Mouse (Mus musculus) heart, embryonic 10.5 days (tissue): ENCODE measurements at regions not wholly inside any gene's neighbourhood (a gene's known extent, or its start where the extent isn't known, plus 50 kb on each side); places are given as distances from the start of the nearest gene placed in this dataset.

Experiments used
- DNase-seq: peaks from one replicate; pipeline ENCODE4 v3.0.0-alpha.2; 2017; ENCODE audit warnings: low spot score
- H3K27ac ChIP-seq: fragments of 300-500 bp; sonication (generic); 2 replicates; pipeline ENCODE4 v1.5.1; 2016; ENCODE audit warnings: mild to moderate bottlenecking
- H3K27me3 ChIP-seq: fragments of 300-500 bp; sonication (generic); 2 replicates; pipeline ENCODE4 v1.6.1; 2016; ENCODE audit warnings: mild to moderate bottlenecking; ENCODE audit not compliant: poor library complexity, insufficient read depth, severe bottlenecking
- H3K36me3 ChIP-seq: fragments of 300-500 bp; sonication (generic); 2 replicates; pipeline ENCODE4 v1.6.1; 2016; ENCODE audit warnings: mild to moderate bottlenecking, moderate library complexity
- H3K4me1 ChIP-seq: fragments of 300-500 bp; sonication (generic); 2 replicates; pipeline ENCODE4 v1.6.1; 2016; ENCODE audit warnings: mild to moderate bottlenecking
- H3K4me3 ChIP-seq: fragments of 300-500 bp; sonication (generic); 2 replicates; pipeline ENCODE4 v1.5.1; 2016; ENCODE audit warnings: mild to moderate bottlenecking, moderate library complexity
- H3K9me3 ChIP-seq: fragments of 300-500 bp; sonication (generic); 2 replicates; pipeline ENCODE4 v1.6.1; 2016; ENCODE audit warnings: mild to moderate bottlenecking, moderate library complexity
- WGBS: fragments of 180-500 bp; shearing (Covaris S2); methylation state at CpG from one replicate; pipeline ENCODE4 v1.1.7; 2016; 5-methylcytosine and 5-hydroxymethylcytosine counted together

DNA sequence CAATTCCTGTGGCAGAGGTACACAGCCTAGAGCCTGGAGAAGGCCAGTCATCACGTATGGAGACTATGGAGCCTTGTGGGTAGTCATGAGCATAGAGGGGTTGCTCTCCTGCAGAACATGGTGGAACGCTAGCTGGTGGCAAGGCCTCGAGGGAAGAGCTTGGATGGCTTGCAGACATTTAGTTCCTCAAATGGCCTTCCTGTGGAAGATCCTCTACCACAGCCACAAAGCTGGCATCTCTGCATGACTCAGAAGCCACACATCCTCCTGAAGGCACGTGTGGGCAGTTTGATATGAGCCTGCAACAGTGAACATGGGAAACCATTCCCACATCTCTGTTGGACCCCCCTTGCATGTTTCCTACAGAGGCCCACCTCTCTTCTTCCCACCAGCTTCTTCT lies 547.9 kb upstream of the Lrrc6 start:
- H3K36me3 ChIP-seq = no peaks in the 10 kb centered on the region
- H3K27me3 ChIP-seq = no peaks in the 10 kb centered on the region
- H3K27ac ChIP-seq = no peak overlapping the region
- no peak for DNase-seq
- no peaks in the 10 kb centered on the region for H3K4me1 ChIP-seq
- WGBS = 76% methylated on average over 4 of the region's 4 CpGs
- H3K4me3 ChIP-seq = no peak overlapping the region
- no peaks in the 10 kb centered on the region for H3K9me3 ChIP-seq

DNA sequence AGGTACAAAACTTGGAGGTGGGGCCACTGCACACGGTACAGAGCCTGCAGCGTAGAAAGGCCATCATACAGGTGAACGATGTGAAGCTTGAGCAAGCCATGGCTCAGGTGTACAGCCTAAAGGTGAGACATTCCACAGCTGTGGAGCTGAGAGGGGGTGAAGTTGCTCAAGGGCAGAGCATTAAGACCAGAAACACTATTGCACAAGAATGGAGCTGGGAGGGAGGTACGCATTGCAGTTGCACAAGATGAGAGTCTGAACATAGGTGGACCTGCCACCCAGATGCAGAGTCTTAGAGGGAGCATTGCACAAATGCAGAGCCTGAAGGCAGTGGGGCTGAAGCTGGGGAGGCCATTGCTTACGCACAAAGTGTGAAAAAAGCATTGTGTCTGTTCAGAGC lies 547.4 kb upstream of the Lrrc6 start:
- Histone ChIP-seq H3K4me1 (no peaks in the 10 kb centered on the region), H3K27ac (no peak overlapping the region), H3K9me3 (no peaks in the 10 kb centered on the region), H3K36me3 (no peaks in the 10 kb centered on the region), H3K4me3 (no peak overlapping the region), H3K27me3 (no peaks in the 10 kb centered on the region)
- 93% methylated on average over 5 of the region's 5 CpGs for WGBS
- DNase-seq = no peak

DNA sequence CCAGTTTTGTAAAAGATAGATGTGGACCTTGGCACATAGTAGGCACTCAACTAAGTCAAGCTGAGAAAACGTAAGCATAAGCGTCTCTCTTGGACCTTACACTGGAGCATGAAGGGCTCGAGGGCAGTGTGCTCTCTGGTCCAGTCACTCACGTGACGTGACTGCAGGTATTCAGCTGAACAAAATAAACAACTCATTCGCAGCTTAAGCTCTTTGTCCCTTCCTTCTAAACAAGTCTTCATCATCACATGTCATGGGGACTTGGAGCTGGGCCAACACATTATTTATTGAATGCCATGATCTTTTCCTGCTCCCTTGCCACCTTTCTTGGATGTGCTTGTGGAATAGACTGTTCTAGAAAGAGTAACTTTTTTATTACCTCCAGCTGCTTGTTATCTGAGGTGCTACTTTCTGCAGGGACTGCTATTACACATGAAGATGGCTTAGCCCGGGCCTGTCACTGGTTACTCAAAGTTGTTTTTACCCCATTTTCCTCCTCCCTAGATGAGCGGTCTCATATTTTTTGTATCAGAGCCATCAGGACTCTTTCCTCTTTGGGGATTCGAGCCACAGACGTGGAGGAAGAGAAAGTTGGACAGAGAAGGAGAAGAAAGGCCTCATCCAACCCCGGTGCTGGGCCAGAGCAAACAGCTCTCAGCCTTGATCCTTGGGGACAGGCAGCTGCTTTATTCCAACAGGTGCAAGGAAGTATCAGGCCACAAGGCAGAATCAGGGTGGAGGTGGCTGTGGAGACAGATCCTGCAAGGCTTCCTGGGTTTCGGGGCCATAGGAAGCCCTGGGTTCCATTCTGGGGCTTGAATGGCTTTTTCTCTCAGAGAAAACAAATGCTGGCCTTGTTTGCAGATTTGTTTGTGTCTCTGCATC lies 545.5 kb upstream of the Lrrc6 start:
- Histone ChIP-seq H3K36me3 (no peaks in the 10 kb centered on the region), H3K9me3 (no peaks in the 10 kb centered on the region), H3K4me1 (no peaks in the 10 kb centered on the region), H3K4me3 (no peak overlapping the region), H3K27me3 (no peaks in the 10 kb centered on the region), H3K27ac (peak overlapping the region; percentile 6; the same call in 1 of the 2 replicates)
- DNase-seq = no peak
- 79% methylated on average over 12 of the region's 12 CpGs for WGBS

DNA sequence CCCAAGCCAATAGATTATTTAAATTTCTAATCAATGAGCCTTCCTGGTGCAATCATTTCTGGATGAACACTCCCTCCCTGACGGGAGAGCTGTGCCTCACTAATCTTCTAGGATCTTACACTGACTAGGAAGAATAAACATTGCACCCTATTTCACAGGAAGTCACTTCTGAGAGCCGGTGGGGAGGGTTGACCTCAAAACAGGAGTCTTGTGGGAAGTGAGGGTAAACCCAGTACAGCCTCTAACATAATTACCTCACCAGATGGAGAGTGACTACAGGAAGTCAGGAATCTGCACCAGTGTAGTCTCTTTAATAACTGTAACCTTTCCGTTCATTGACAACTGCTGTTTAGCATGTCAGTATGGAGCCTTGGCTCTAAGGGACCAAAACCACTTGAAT lies 544.6 kb upstream of the Lrrc6 start:
- H3K36me3 ChIP-seq = no peaks in the 10 kb centered on the region
- peaks cover 3% of the 10 kb centered on the region for H3K4me1 ChIP-seq
- H3K4me3 ChIP-seq = no peak overlapping the region
- H3K9me3 ChIP-seq = no peaks in the 10 kb centered on the region
- no peak for DNase-seq
- 45% methylated on average over 3 of the region's 3 CpGs for WGBS
- no peaks in the 10 kb centered on the region for H3K27me3 ChIP-seq
- H3K27ac ChIP-seq = no peak overlapping the region

DNA sequence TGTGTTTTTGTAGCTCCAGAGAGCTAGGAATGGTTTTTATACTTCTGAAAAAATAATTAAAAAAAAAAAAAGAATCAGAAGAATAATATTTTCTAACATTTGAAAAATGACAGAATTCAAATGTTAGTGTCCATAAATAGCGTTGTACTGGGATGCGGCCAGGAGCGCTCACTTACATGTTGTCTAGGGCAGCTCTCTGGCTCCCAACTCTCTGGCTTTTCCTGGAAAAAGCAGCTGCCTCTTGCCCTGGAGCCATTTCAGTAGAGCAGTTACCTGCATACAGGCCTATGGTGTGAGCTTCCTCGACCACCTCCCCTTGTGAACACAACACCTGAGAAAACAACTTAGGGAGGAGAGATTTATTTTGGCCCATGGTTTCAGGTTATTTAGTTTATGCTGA lies 544.1 kb upstream of the Lrrc6 start:
- Histone ChIP-seq H3K9me3 (no peaks in the 10 kb centered on the region), H3K36me3 (no peaks in the 10 kb centered on the region), H3K4me1 (peaks cover 8% of the 10 kb centered on the region), H3K27me3 (no peaks in the 10 kb centered on the region), H3K4me3 (no peak overlapping the region), H3K27ac (no peak overlapping the region)
- WGBS = 83% methylated on average over 4 of the region's 4 CpGs
- no peak for DNase-seq

DNA sequence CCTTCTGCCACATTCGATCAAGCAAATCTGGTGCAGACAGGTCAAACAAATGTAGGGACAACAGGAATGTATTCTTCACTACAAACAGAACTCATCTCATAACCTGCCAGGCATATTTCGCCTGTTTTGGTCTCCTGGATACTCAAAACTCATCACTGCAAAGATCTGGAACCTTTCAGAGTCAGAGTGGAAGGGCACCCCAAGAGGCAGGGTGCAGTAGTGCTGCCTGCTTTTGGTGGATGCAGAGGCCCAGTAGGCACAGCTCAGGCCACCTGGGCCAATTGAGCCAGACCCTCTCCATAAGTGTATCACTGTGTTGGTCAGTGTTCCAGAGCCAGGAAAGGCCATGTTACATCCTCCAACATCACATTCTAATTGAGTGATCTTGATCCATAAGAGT lies 541.4 kb upstream of the Lrrc6 start:
- Histone ChIP-seq H3K9me3 (no peaks in the 10 kb centered on the region), H3K36me3 (no peaks in the 10 kb centered on the region), H3K27ac (no peak overlapping the region), H3K4me3 (no peak overlapping the region), H3K27me3 (no peaks in the 10 kb centered on the region), H3K4me1 (peaks cover 21% of the 10 kb centered on the region)
- DNase-seq = no peak
- WGBS = 73% methylated on average over 2 of the region's 2 CpGs

DNA sequence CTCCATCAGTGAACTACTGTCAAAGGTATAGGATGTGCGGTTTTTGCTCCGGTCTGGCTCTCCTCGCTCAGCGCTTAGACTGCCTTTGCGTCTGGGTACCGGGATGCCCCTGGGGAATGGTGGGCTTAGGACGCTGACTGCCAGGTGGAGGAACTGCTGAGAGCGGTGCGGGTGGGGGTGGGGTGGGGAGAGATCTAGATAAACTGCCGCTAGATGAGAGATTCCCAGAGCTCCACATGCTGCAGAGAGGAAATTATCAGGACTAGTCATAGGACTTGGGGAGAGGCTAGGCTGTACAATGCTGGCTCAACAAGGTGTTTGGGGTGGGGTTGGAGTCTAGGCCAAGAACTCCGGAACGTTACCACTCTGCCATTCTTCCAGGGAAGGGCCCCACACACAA lies 539.5 kb upstream of the Lrrc6 start:
- no peak for DNase-seq
- 28% methylated on average over 12 of the region's 12 CpGs for WGBS
- Histone ChIP-seq H3K9me3 (no peaks in the 10 kb centered on the region), H3K27me3 (no peaks in the 10 kb centered on the region), H3K36me3 (no peaks in the 10 kb centered on the region), H3K4me1 (peaks cover 35% of the 10 kb centered on the region), H3K4me3 (peak overlapping the region; percentile 61), H3K27ac (peak overlapping the region; percentile 89)

DNA sequence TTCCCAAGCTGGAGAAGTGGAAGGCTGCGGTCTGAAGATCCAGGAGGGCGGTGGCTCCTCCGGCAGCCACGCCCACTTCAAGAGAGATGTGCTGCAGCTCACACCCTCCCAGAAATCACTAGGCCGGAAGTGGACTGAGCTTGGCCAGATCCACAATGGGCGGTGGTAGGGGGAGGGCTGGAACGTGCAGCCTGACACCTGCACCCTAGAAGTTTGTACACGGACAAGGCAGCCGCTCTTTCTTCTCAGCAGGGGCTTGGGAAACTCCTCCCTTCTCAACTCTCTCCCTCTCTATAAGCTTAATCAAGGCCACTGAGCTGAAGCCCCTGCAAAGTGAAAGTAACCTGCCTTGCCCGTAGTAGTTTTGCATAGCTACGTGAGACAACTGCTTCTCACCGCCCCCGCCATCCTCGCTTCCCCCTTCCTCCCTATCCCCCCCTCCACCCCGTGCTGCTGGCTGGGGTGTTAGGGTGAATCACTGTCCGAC lies 538.8 kb upstream of the Lrrc6 start:
- WGBS = 2% methylated on average over 16 of the region's 16 CpGs
- H3K4me1 ChIP-seq = peaks cover 35% of the 10 kb centered on the region
- no peaks in the 10 kb centered on the region for H3K9me3 ChIP-seq
- H3K27me3 ChIP-seq = no peaks in the 10 kb centered on the region
- no peaks in the 10 kb centered on the region for H3K36me3 ChIP-seq
- peak overlapping the region; percentile 89 for H3K27ac ChIP-seq
- DNase-seq = peak; percentile 89
- peak overlapping the region; percentile 61 for H3K4me3 ChIP-seq

DNA sequence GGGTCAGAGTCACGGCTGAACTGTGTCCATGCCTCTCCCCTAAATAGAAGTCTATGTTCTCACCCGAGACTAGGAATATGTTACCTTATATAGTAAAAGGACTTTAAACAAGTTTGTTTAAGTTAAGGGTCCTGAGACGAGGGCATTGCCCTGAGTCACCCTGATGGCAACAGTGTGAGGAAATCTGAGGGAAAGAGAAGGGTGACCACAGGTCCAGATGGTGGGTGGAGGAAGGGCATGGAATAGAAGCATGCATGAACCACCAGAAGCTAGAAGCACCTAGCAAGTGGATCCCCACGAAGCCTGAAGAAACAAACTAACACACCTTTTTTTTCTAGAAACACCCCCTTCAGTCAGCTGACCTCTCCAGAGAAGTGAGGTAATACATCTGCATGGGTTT lies 536.9 kb upstream of the Lrrc6 start:
- no peak overlapping the region for H3K27ac ChIP-seq
- H3K4me1 ChIP-seq = peaks cover 35% of the 10 kb centered on the region
- H3K4me3 ChIP-seq = no peak overlapping the region
- H3K27me3 ChIP-seq = no peaks in the 10 kb centered on the region
- no peaks in the 10 kb centered on the region for H3K9me3 ChIP-seq
- 73% methylated on average over 4 of the region's 4 CpGs for WGBS
- no peaks in the 10 kb centered on the region for H3K36me3 ChIP-seq
- DNase-seq = no peak

DNA sequence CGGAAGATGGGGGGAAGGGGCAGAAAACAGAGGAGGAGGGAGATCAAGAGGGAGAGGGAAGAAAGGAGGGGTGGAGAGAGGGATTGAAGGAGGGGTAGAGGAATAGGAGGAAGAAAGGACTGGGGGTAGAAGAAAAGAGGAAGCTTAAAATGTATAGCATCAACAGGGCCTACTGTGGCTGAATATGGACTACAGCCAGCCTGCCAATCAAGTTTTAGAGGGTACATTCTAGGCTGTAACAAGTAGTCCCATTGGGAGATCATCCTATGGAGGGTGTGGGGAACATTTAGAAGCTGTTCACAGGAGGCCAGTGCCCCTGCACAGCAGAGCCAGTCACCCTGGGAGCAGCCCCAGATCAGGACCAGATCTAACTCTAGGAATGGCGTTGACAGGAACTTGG lies 535.6 kb upstream of the Lrrc6 start:
- Histone ChIP-seq H3K27ac (no peak overlapping the region), H3K4me3 (no peak overlapping the region), H3K4me1 (peaks cover 35% of the 10 kb centered on the region), H3K27me3 (no peaks in the 10 kb centered on the region), H3K36me3 (no peaks in the 10 kb centered on the region), H3K9me3 (no peaks in the 10 kb centered on the region)
- 44% methylated on average over 2 of the region's 2 CpGs for WGBS
- no peak for DNase-seq

DNA sequence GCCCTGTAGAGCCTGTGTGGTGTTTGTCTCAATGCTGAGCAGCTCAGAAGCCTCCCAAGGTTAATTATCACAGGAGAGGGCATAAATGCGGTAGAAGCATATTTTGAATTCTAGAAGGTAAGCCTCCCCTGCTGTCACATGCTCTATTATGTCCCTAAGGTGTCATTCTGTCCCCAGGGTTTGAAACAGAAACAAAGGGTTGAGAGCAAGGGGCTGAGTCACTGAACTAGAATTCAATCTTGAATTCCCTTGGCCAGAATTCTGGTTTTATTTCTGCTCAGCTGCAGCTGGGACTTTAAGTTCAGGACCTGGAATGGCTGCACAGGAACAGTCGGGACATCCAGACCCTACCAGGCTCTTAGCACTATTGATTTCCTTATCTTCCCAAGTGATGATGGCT lies 533.2 kb upstream of the Lrrc6 start:
- Histone ChIP-seq H3K36me3 (no peaks in the 10 kb centered on the region), H3K27ac (no peak overlapping the region), H3K9me3 (no peaks in the 10 kb centered on the region), H3K4me3 (no peak overlapping the region), H3K4me1 (peaks cover 17% of the 10 kb centered on the region), H3K27me3 (no peaks in the 10 kb centered on the region)
- DNase-seq = no peak
- WGBS = 53% methylated on average over 2 of the region's 2 CpGs

DNA sequence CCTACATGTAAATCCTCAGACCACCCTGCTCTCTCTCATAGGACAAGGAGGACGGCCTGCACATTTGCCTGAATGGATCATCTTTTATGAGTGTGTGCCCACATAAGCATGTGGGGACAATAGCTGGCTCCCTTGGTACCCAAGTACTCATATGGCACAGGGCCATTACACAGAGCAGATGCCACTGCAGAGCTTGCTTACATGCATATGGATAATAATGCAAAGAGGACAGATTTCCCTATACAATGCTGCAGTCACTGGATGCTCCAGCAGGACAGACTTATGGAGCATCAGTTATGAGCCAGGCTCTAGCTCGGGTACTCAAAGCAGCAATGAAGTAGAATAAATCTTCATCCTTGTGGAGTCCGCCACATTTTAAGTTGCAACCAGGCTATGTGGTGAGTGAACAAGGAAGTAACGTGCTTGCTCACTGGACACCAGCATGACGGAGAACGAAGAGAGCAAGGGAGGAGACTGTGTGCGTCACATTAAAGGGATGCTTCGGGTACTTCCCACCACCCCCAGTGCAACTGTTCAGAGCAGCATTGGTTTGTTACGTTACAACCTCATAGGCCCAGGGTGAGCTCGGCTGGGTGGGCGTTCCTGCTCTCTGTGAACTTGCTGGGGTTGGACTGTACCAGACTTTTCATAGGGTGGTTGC lies 531.3 kb upstream of the Lrrc6 start:
- peaks cover 12% of the 10 kb centered on the region for H3K4me1 ChIP-seq
- no peak overlapping the region for H3K27ac ChIP-seq
- DNase-seq = no peak
- no peaks in the 10 kb centered on the region for H3K9me3 ChIP-seq
- 77% methylated on average over 11 of the region's 11 CpGs for WGBS
- no peak overlapping the region for H3K4me3 ChIP-seq
- H3K36me3 ChIP-seq = no peaks in the 10 kb centered on the region
- no peaks in the 10 kb centered on the region for H3K27me3 ChIP-seq

DNA sequence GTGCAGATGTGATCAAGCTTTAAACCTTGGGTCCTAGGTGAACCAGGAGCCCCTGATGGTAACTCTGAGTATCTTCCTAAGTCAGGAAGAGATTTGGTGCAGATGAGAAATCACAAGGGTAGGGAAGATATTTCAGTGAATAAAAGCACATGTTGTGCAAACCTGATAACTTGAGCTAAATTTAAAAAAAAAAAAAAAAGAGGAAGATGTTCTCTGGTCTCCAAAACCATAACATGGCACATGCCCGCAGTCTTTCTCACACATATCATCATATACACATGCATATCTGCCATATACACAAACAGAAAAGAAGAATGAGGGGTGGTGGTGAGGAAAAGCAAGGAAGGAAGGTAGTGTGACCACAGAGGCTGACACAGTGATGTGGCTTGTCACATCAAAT lies 530.3 kb upstream of the Lrrc6 start:
- Histone ChIP-seq H3K4me1 (peaks cover 2% of the 10 kb centered on the region), H3K27ac (no peak overlapping the region), H3K9me3 (no peaks in the 10 kb centered on the region), H3K27me3 (no peaks in the 10 kb centered on the region), H3K4me3 (no peak overlapping the region), H3K36me3 (no peaks in the 10 kb centered on the region)
- 72% methylated on average over 1 of the region's 1 CpGs for WGBS
- DNase-seq = no peak
